Mouse (Mus musculus): ENCODE results near the gene Sumo3.

GRCm38 (mm10) chr10:77647461-77647860 lies 41.6 kb downstream of the Sumo3 start:
- TF ChIP-seq CTCF (IDR thresholded peaks at IDR 0.05; ENCODE audit: low read depth), result no peak
- TF ChIP-seq EP300 (IDR thresholded peaks at IDR 0.05; ENCODE audit: low read depth), result no peak

Measured in liver, embryonic 14.5 days (tissue).